Mouse (Mus musculus) kidney, postnatal 0 days (tissue): ENCODE data around the gene Gpcpd1. TPM values are rescaled to one million over a fixed set of nuclear protein-coding genes. Genes with fewer than 3 reads are reported as not detected.

Experiments
- ATAC-seq: fragments of 200-750 bp; cut with Nextera tagmentation; replicated peaks from 2 replicates; pipeline ENCODE4 v1.8.0; 2017; ENCODE audit warnings: low read depth, moderate number of reproducible peaks, moderate TSS enrichment, moderate library complexity; ENCODE audit not compliant: low FRiP score
- DNase-seq: peaks from one replicate; pipeline ENCODE4 v3.0.0-alpha.2; 2016; ENCODE audit warnings: low spot score
- H3K27ac ChIP-seq: fragments of 300-500 bp; sonication (generic); 2 replicates; pipeline ENCODE4 v1.5.1; 2014; ENCODE audit warnings: mild to moderate bottlenecking
- H3K27me3 ChIP-seq: fragments of 300-500 bp; sonication (generic); 2 replicates; pipeline ENCODE4 v1.6.1; 2014; ENCODE audit warnings: low read length, mixed read lengths; ENCODE audit not compliant: insufficient read depth
- H3K36me3 ChIP-seq: fragments of 300-500 bp; sonication (generic); 2 replicates; pipeline ENCODE4 v1.6.1; 2014; ENCODE audit warnings: low read length, mixed read lengths; ENCODE audit not compliant: insufficient read depth
- H3K4me1 ChIP-seq: fragments of 300-500 bp; sonication (generic); replicated peaks from 2 replicates; pipeline ENCODE4 v1.6.1; 2014; ENCODE audit warnings: antibody characterized with exemption, low read length, mixed read lengths; ENCODE audit not compliant: insufficient read depth
- H3K4me2 ChIP-seq: fragments of 300-500 bp; sonication (generic); 2 replicates; pipeline ENCODE4 v1.6.1; 2014; ENCODE audit warnings: mild to moderate bottlenecking, low read length, moderate library complexity, mixed read lengths
- H3K4me3 ChIP-seq: fragments of 300-500 bp; sonication (generic); replicated peaks from 2 replicates; pipeline ENCODE4 v1.5.1; 2014; ENCODE audit warnings: low read depth, low read length
- H3K9ac ChIP-seq: fragments of 300-500 bp; sonication (generic); 2 replicates; pipeline ENCODE4 v1.6.1; 2014; ENCODE audit warnings: low read depth, low read length
- H3K9me3 ChIP-seq: fragments of 300-500 bp; sonication (generic); replicated peaks from 2 replicates; pipeline ENCODE4 v1.6.1; 2016; ENCODE audit warnings: low read length, inconsistent platforms, mixed read lengths
- CTCF ChIP-seq: IDR thresholded peaks from 2 replicates; pipeline ENCODE4 v1.5.1; 2016; ENCODE audit warnings: antibody characterized with exemption, low read depth, mild to moderate bottlenecking, moderate library complexity
- whole genome bisulfite sequencing: fragments of 180-500 bp; shearing (Covaris S2); extraction: QIAGEN DNeasy Blood & Tissue Kit; methylation state at CpG from one replicate; pipeline ENCODE4 v1.1.7; 2014; 5-methylcytosine and 5-hydroxymethylcytosine counted together
- polyA plus RNA-seq: library from polyadenylated mRNA; unstranded; fragments of >200 nt; fragmentation: Nextera tagmentation; extraction: Ambion mirVana; gene quantifications from 2 replicates; pipeline ENCODE4 v1.2.1, GENCODE M21; 2015

Gene Gpcpd1
- 34.3 and 35.3 TPM in 2 replicates for polyA plus RNA-seq

GRCm38 (mm10) chr2:132587240-132587779, at the start of gene Gpcpd1:
Gene Gpcpd1, minus strand, starts transcription at chr2:132587729.
- TF ChIP-seq CTCF = no peak
- Histone ChIP-seq H3K9me3 (no peaks in the 10 kb centered on the region), H3K27me3 (no peaks in the 10 kb centered on the region), H3K27ac (no peak within 1 kb of the TSS), H3K36me3 (no peaks in the 10 kb centered on the region), H3K4me3 (no peak within 1 kb of the TSS), H3K9ac (no peak within 1 kb of the TSS), H3K4me2 (no peak within 1 kb of the TSS), H3K4me1 (peaks cover 4% of the 10 kb centered on the region)
- DNase-seq (no peak), ATAC-seq (no peak)
- WGBS = 86% methylated on average over 7 of the region's 7 CpGs

- Histone ChIP-seq H3K4me2 (no peak overlapping the region), H3K4me1 (no peaks in the 10 kb centered on the region), H3K9me3 (no peaks in the 10 kb centered on the region), H3K36me3 (no peaks in the 10 kb centered on the region), H3K27ac (no peak overlapping the region), H3K9ac (no peak overlapping the region), H3K27me3 (no peaks in the 10 kb centered on the region), H3K4me3 (no peak overlapping the region)
- 84% methylated on average over 1 of the region's 1 CpGs for WGBS
- no peak for DNase-seq
- no peak for TF ChIP-seq CTCF
- no peak for ATAC-seq
Measured at GRCm38 (mm10) chr2:132636534-132636933, 49.0 kb upstream of the Gpcpd1 start.

- H3K4me3 ChIP-seq = no peak overlapping the region
- no peak overlapping the region for H3K27ac ChIP-seq
- DNase-seq (no peak), ATAC-seq (no peak)
- H3K27me3 ChIP-seq = no peaks in the 10 kb centered on the region
- no peak overlapping the region for H3K9ac ChIP-seq
- no peak for TF ChIP-seq CTCF
- no peaks in the 10 kb centered on the region for H3K36me3 ChIP-seq
- 92% methylated on average over 2 of the region's 2 CpGs for WGBS
- H3K9me3 ChIP-seq = no peaks in the 10 kb centered on the region
- H3K4me2 ChIP-seq = no peak overlapping the region
- H3K4me1 ChIP-seq = no peaks in the 10 kb centered on the region
Measured at GRCm38 (mm10) chr2:132628626-132629025, 41.1 kb upstream of the Gpcpd1 start.

- Histone ChIP-seq H3K9ac (no peak overlapping the region), H3K27me3 (no peaks in the 10 kb centered on the region), H3K4me3 (no peak overlapping the region), H3K36me3 (no peaks in the 10 kb centered on the region), H3K9me3 (no peaks in the 10 kb centered on the region), H3K27ac (no peak overlapping the region), H3K4me1 (no peaks in the 10 kb centered on the region), H3K4me2 (no peak overlapping the region)
- peak; percentile 78 for DNase-seq
- TF ChIP-seq CTCF = no peak
- ATAC-seq = no peak
- WGBS = 32% methylated on average over 1 of the region's 1 CpGs
Measured at GRCm38 (mm10) chr2:132623092-132623491, 35.6 kb upstream of the Gpcpd1 start.

- no peaks in the 10 kb centered on the region for H3K36me3 ChIP-seq
- no peaks in the 10 kb centered on the region for H3K9me3 ChIP-seq
- ATAC-seq = no peak
Measured at GRCm38 (mm10) chr2:132617693-132618092, 30.2 kb upstream of the Gpcpd1 start.

GRCm38 (mm10) chr2:132613581-132614188, 26.2 kb upstream of the Gpcpd1 start:
- DNase-seq = peak; percentile 25
- no peak overlapping the region for H3K9ac ChIP-seq

More at GRCm38 (mm10) chr2:132617693-132618092, 30.2 kb upstream of the Gpcpd1 start:
- TF ChIP-seq CTCF = no peak
- Histone ChIP-seq H3K4me2 (no peak overlapping the region), H3K27me3 (no peaks in the 10 kb centered on the region), H3K4me1 (no peaks in the 10 kb centered on the region), H3K4me3 (no peak overlapping the region), H3K9ac (no peak overlapping the region), H3K27ac (no peak overlapping the region)
- WGBS = 84% methylated on average over 3 of the region's 3 CpGs
- DNase-seq = no peak

More at GRCm38 (mm10) chr2:132613581-132614188, 26.2 kb upstream of the Gpcpd1 start:
- Histone ChIP-seq H3K27me3 (no peaks in the 10 kb centered on the region), H3K4me2 (no peak overlapping the region), H3K9me3 (no peaks in the 10 kb centered on the region), H3K27ac (no peak overlapping the region), H3K4me1 (no peaks in the 10 kb centered on the region), H3K36me3 (no peaks in the 10 kb centered on the region), H3K4me3 (no peak overlapping the region)
- no peak for TF ChIP-seq CTCF
- peak; percentile 59; the same call in 1 of the 2 replicates for ATAC-seq
- 42% methylated on average over 5 of the region's 5 CpGs for WGBS
